Mouse (Mus musculus): ENCODE data around the gene Otulin. TPM values are rescaled to one million over a fixed set of nuclear protein-coding genes. Genes with fewer than 3 reads are reported as not detected.

Gene Otulin
- polyA plus RNA-seq (2015; fragmentation: Nextera tagmentation; extraction: Ambion mirVana): 26.2 and 29.4 TPM in 2 replicates

GRCm38 (mm10) chr15:27630601-27631383, at the start of gene Otulin:
Otulin (minus strand) TSS chr15:27630693.
- H3K9me3 ChIP-seq (ENCODE audit: low read length): no peaks in the 10 kb centered on the region
- H3K27ac ChIP-seq (ENCODE audit: low read length): peak within 1 kb of the TSS; percentile 75
- H3K9ac ChIP-seq (replicated peaks; ENCODE audit: low read depth): peak within 1 kb of the TSS; percentile 77
- ATAC-seq (peak; percentile 99), DNase-seq (ENCODE audit: low spot score) (peak; percentile 98)
- TF ChIP-seq EP300 (IDR thresholded peaks at IDR 0.05): no peak
- peak; percentile 15; the same call in 1 of the 2 replicates for TF ChIP-seq CTCF (IDR thresholded peaks at IDR 0.05)
- H3K4me1 ChIP-seq (ENCODE audit: insufficient read depth, low read depth, low read length): peaks cover 6% of the 10 kb centered on the region; the same call in 1 of the 2 replicates
- no peaks in the 10 kb centered on the region for H3K36me3 ChIP-seq (ENCODE audit: insufficient read depth, low read length)
- H3K27me3 ChIP-seq (replicated peaks; ENCODE audit: insufficient read depth, low read length): no peaks in the 10 kb centered on the region
- 6% methylated on average over 48 of the region's 56 CpGs for WGBS
- H3K4me3 ChIP-seq (ENCODE audit: low read depth, low read length): peak within 1 kb of the TSS; percentile 95
- H3K4me2 ChIP-seq (replicated peaks; ENCODE audit: low read depth, low read length): peak within 1 kb of the TSS; percentile 70

- Histone ChIP-seq H3K36me3 (ENCODE audit: insufficient read depth, low read length) (no peaks in the 10 kb centered on the region), H3K27me3 (replicated peaks; ENCODE audit: insufficient read depth, low read length) (no peaks in the 10 kb centered on the region), H3K9me3 (ENCODE audit: low read length) (no peaks in the 10 kb centered on the region), H3K4me1 (ENCODE audit: insufficient read depth, low read depth, low read length) (peaks cover 7% of the 10 kb centered on the region; the same call in 1 of the 2 replicates), H3K4me3 (ENCODE audit: low read depth, low read length) (no peak overlapping the region), H3K27ac (ENCODE audit: low read length) (no peak overlapping the region), H3K4me2 (replicated peaks; ENCODE audit: low read depth, low read length) (0 out of 2 replicates have a peak overlapping the region, but pooled peaks have one; percentile 11), H3K9ac (replicated peaks; ENCODE audit: low read depth) (no peak overlapping the region)
- DNase-seq (ENCODE audit: low spot score): no peak
- TF ChIP-seq CTCF (IDR thresholded peaks at IDR 0.05): no peak
- TF ChIP-seq EP300 (IDR thresholded peaks at IDR 0.05): no peak
- WGBS: 67% methylated on average over 9 of the region's 9 CpGs
- no peak for ATAC-seq
Observed at GRCm38 (mm10) chr15:27678511-27678910, 48.0 kb upstream of the Otulin start.

- H3K36me3 ChIP-seq (ENCODE audit: insufficient read depth, low read length): no peaks in the 10 kb centered on the region
- no peak for TF ChIP-seq CTCF (IDR thresholded peaks at IDR 0.05)
- no peak for TF ChIP-seq EP300 (IDR thresholded peaks at IDR 0.05)
- WGBS: 85% methylated on average over 6 of the region's 6 CpGs
- H3K4me1 ChIP-seq (ENCODE audit: insufficient read depth, low read depth, low read length): peaks cover 13% of the 10 kb centered on the region; the same call in 1 of the 2 replicates
- H3K4me2 ChIP-seq (replicated peaks; ENCODE audit: low read depth, low read length): no peak overlapping the region
- no peak overlapping the region for H3K27ac ChIP-seq (ENCODE audit: low read length)
- no peak for ATAC-seq
- no peak for DNase-seq (ENCODE audit: low spot score)
- H3K4me3 ChIP-seq (ENCODE audit: low read depth, low read length): no peak overlapping the region
- H3K27me3 ChIP-seq (replicated peaks; ENCODE audit: insufficient read depth, low read length): no peaks in the 10 kb centered on the region
- no peaks in the 10 kb centered on the region for H3K9me3 ChIP-seq (ENCODE audit: low read length)
- H3K9ac ChIP-seq (replicated peaks; ENCODE audit: low read depth): no peak overlapping the region
Observed at GRCm38 (mm10) chr15:27677801-27678200, 47.3 kb upstream of the Otulin start.

- 54% methylated on average over 9 of the region's 9 CpGs for WGBS
- Histone ChIP-seq H3K9ac (replicated peaks; ENCODE audit: low read depth) (no peak overlapping the region), H3K36me3 (ENCODE audit: insufficient read depth, low read length) (no peaks in the 10 kb centered on the region), H3K4me3 (ENCODE audit: low read depth, low read length) (no peak overlapping the region), H3K27me3 (replicated peaks; ENCODE audit: insufficient read depth, low read length) (no peaks in the 10 kb centered on the region), H3K4me2 (replicated peaks; ENCODE audit: low read depth, low read length) (no peak overlapping the region), H3K4me1 (ENCODE audit: insufficient read depth, low read depth, low read length) (peaks cover 10% of the 10 kb centered on the region; the same call in 1 of the 2 replicates), H3K27ac (ENCODE audit: low read length) (peak overlapping the region; percentile 14; the same call in 1 of the 2 replicates), H3K9me3 (ENCODE audit: low read length) (no peaks in the 10 kb centered on the region)
- no peak for ATAC-seq
- DNase-seq (ENCODE audit: low spot score): no peak
- TF ChIP-seq CTCF (IDR thresholded peaks at IDR 0.05) (no peak), EP300 (IDR thresholded peaks at IDR 0.05) (no peak)
Observed at GRCm38 (mm10) chr15:27676211-27676610, 45.7 kb upstream of the Otulin start.

GRCm38 (mm10) chr15:27675122-27675521, 44.6 kb upstream of the Otulin start:
- H3K9me3 ChIP-seq (ENCODE audit: low read length): no peaks in the 10 kb centered on the region
- ATAC-seq (no peak), DNase-seq (ENCODE audit: low spot score) (no peak)
- TF ChIP-seq CTCF (IDR thresholded peaks at IDR 0.05): no peak
- TF ChIP-seq EP300 (IDR thresholded peaks at IDR 0.05): 0 out of 2 replicates have a peak, but pooled peaks have one; percentile 14
- no peaks in the 10 kb centered on the region for H3K36me3 ChIP-seq (ENCODE audit: insufficient read depth, low read length)
- 81% methylated on average over 7 of the region's 7 CpGs for WGBS
- no peak overlapping the region for H3K4me3 ChIP-seq (ENCODE audit: low read depth, low read length)
- H3K9ac ChIP-seq (replicated peaks; ENCODE audit: low read depth): no peak overlapping the region
- H3K4me2 ChIP-seq (replicated peaks; ENCODE audit: low read depth, low read length): no peak overlapping the region
- no peaks in the 10 kb centered on the region for H3K27me3 ChIP-seq (replicated peaks; ENCODE audit: insufficient read depth, low read length)
- peaks cover 10% of the 10 kb centered on the region; the same call in 1 of the 2 replicates for H3K4me1 ChIP-seq (ENCODE audit: insufficient read depth, low read depth, low read length)
- peak overlapping the region; percentile 84 for H3K27ac ChIP-seq (ENCODE audit: low read length)

GRCm38 (mm10) chr15:27674041-27674440, 43.5 kb upstream of the Otulin start:
- TF ChIP-seq CTCF (IDR thresholded peaks at IDR 0.05): no peak
- TF ChIP-seq EP300 (IDR thresholded peaks at IDR 0.05): peak; percentile 81
- H3K9me3 ChIP-seq (ENCODE audit: low read length): no peaks in the 10 kb centered on the region
- 48% methylated on average over 6 of the region's 6 CpGs for WGBS
- H3K4me1 ChIP-seq (ENCODE audit: insufficient read depth, low read depth, low read length): peaks cover 10% of the 10 kb centered on the region; the same call in 1 of the 2 replicates
- H3K36me3 ChIP-seq (ENCODE audit: insufficient read depth, low read length): no peaks in the 10 kb centered on the region
- peak; percentile 85 for ATAC-seq
- DNase-seq (ENCODE audit: low spot score): peak; percentile 87
- H3K4me2 ChIP-seq (replicated peaks; ENCODE audit: low read depth, low read length): no peak overlapping the region
- H3K27me3 ChIP-seq (replicated peaks; ENCODE audit: insufficient read depth, low read length): no peaks in the 10 kb centered on the region
- H3K9ac ChIP-seq (replicated peaks; ENCODE audit: low read depth): no peak overlapping the region
- H3K27ac ChIP-seq (ENCODE audit: low read length): peak overlapping the region; percentile 84
- H3K4me3 ChIP-seq (ENCODE audit: low read depth, low read length): no peak overlapping the region

All from lung, postnatal 0 days (tissue).